Mouse (Mus musculus) MEL (cell line): ENCODE measurements around the gene Dlg2.

ENCODE experiments used
- CTCF ChIP-seq, 3 experiments: IDR thresholded peaks in 2 of 3; conservative IDR thresholded peaks in 1 of 3; 2 replicates each; pipeline ENCODE4 v1.5.1; 2011 to 2012; ENCODE audit warnings: low read length in 3 of 3, low read depth in 2 of 3, mild to moderate bottlenecking in 2 of 3, improper control_type of control experiment in 1 of 3, inconsistent platforms in 1 of 3, mixed read lengths in 1 of 3, moderate library complexity in 1 of 3; ENCODE audit not compliant: control insufficient read depth in 1 of 3, insufficient read depth in 1 of 3, poor library complexity in 1 of 3, severe bottlenecking in 1 of 3
- GATA1 ChIP-seq: IDR thresholded peaks from 2 replicates; pipeline ENCODE4 v1.6.1; 2011; ENCODE audit warnings: low read depth, low read length, improper control_type of control experiment
- HCFC1 ChIP-seq: IDR thresholded peaks from 2 replicates; pipeline ENCODE4 v1.6.1; 2012; ENCODE audit warnings: low read depth, mild to moderate bottlenecking, inconsistent platforms, low read length, improper control_type of control experiment, moderate library complexity
- MEF2A ChIP-seq: IDR thresholded peaks from 2 replicates; pipeline ENCODE4 v1.6.1; 2014; ENCODE audit warnings: low read depth, mild to moderate bottlenecking, inconsistent platforms, low read length, improper control_type of control experiment; ENCODE audit not compliant: poor library complexity, insufficient replicate concordance, severe bottlenecking; ENCODE audit errors: extremely low read depth
- NELFE ChIP-seq: IDR thresholded peaks from 2 replicates; pipeline ENCODE4 v1.6.1; 2011; ENCODE audit warnings: low read depth, low read length, improper control_type of control experiment
- POLR2A ChIP-seq, 2 experiments: IDR thresholded peaks; 2 replicates each; pipeline ENCODE4 v1.6.1; 2011 to 2012; ENCODE audit warnings: low read length in 2 of 2, mild to moderate bottlenecking in 2 of 2, control low read depth in 1 of 2, improper control_type of control experiment in 1 of 2, low read depth in 1 of 2, moderate library complexity in 1 of 2; ENCODE audit not compliant: control insufficient read depth in 1 of 2, insufficient read depth in 1 of 2, poor library complexity in 1 of 2
- POLR2AphosphoS2 ChIP-seq: IDR thresholded peaks from 2 replicates; pipeline ENCODE4 v1.6.1; 2011; ENCODE audit warnings: low read length, improper control_type of control experiment
- POLR2AphosphoS5 ChIP-seq: IDR thresholded peaks from 2 replicates; pipeline ENCODE4 v1.6.1; 2012; ENCODE audit warnings: low read depth, borderline replicate concordance, mild to moderate bottlenecking, inconsistent platforms, low read length, moderate library complexity, mixed read lengths
- RAD21 ChIP-seq: IDR thresholded peaks from 2 replicates; pipeline ENCODE4 v1.6.1; 2011; ENCODE audit warnings: mild to moderate bottlenecking, low read depth, low read length, improper control_type of control experiment
- RCOR1 ChIP-seq: IDR thresholded peaks from 2 replicates; pipeline ENCODE4 v1.6.1; 2012; ENCODE audit warnings: low read depth, mild to moderate bottlenecking, inconsistent platforms, low read length, improper control_type of control experiment
- TCF12 ChIP-seq: IDR thresholded peaks from 2 replicates; pipeline ENCODE4 v1.6.1; 2014; ENCODE audit warnings: low read depth, mild to moderate bottlenecking, inconsistent platforms, low read length, improper control_type of control experiment, moderate library complexity
- USF1 ChIP-seq: IDR thresholded peaks from 2 replicates; pipeline ENCODE4 v1.6.1; 2014; ENCODE audit warnings: low read depth, mild to moderate bottlenecking, inconsistent platforms, low read length, improper control_type of control experiment, moderate library complexity
- ZMIZ1 ChIP-seq: IDR thresholded peaks from 2 replicates; pipeline ENCODE4 v1.6.1; 2012; ENCODE audit warnings: low read depth, mild to moderate bottlenecking, inconsistent platforms, low read length, improper control_type of control experiment, moderate library complexity

- TF ChIP-seq GATA1 (no peak), ZMIZ1 (no peak), RAD21 (peak; percentile 30), RCOR1 (no peak), USF1 (no peak), CTCF (IDR thresholded peaks at IDR 0.05 in 2 of 3, conservative IDR thresholded peaks at IDR 0.05 in 1 of 3; ENCODE audit: control insufficient read depth in 1 of 3, insufficient read depth in 1 of 3, low read depth in 2 of 3, low read length in 3 of 3, poor library complexity in 1 of 3, severe bottlenecking in 1 of 3) (peak; percentile 45 to 69 (median 53)), NELFE (no peak), POLR2AphosphoS5 (no peak), TCF12 (no peak), POLR2A (IDR thresholded peaks at IDR 0.05; ENCODE audit: control insufficient read depth in 1 of 2, insufficient read depth in 1 of 2, low read depth in 1 of 2, low read length in 2 of 2, poor library complexity in 1 of 2) (no peak), HCFC1 (no peak), MEF2A (no peak), POLR2AphosphoS2 (no peak)
These were observed 1550.6 kb downstream of the Dlg2 start for GRCm38 (mm10) chr7:92027049-92027448.
